Mouse (Mus musculus) leukemia stem cell, adult 10-12 weeks (primary cell): Measurements from ENCODE around the gene Olfr1375. TPM values are rescaled to one million over a fixed set of nuclear protein-coding genes. Genes with fewer than 3 reads are reported as not detected.

Experiments
- polyA plus RNA-seq: library from polyadenylated mRNA; stranded (reverse); fragments of >175 nt; gene quantifications from 2 replicates; pipeline ENCODE4 v1.2.3, GENCODE M21; 2012; ENCODE audit warnings: low replicate concordance

Gene Olfr1375
- not detected in 2 replicates for polyA plus RNA-seq

DNA sequence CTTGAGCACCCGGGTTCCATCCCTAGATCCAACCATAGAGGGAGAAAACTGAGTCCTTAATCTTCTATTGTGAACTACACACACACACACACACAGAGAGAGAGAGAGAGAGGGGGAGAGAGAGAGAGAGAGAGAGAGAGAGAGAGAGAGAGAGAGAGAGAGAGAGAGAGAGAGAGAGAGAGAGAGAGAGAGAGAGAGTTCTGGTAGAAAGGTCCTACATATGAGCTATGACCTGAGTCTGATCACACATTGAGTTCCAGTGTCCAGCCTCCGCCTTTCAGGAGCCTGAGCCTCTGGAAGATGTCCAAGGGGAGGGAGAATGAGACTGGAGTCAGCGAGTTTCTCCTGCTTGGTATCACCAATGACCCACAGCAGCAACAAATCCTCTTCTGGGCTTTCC is at the start of gene Olfr1375:
Olfr1375 (plus strand) TSS at position 301 of the 400 bp plus-strand sequence.

DNA sequence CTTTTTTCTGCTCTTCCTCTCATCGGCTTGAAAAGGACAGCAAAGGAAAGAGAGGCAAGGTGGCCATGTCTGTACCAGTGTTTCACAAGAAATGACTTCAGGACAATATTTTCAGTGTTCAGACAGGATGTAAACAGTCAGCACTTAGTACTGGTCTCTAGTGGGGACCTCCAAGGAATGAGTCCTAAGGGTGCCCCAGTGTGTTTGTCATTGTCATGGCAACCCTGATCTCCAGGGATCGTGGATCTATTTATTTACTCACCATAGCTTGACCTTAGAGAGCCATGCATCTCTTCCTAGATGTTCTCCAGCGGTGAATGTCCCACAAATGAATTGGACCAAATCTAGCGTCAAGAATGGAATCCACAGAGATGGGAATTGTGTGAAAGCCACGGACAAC is 44.6 kb upstream of the Olfr1375 start, which contains the start of gene Olfr51:
Olfr51 (plus strand) TSS at position 301 of the 400 bp plus-strand sequence.

DNA sequence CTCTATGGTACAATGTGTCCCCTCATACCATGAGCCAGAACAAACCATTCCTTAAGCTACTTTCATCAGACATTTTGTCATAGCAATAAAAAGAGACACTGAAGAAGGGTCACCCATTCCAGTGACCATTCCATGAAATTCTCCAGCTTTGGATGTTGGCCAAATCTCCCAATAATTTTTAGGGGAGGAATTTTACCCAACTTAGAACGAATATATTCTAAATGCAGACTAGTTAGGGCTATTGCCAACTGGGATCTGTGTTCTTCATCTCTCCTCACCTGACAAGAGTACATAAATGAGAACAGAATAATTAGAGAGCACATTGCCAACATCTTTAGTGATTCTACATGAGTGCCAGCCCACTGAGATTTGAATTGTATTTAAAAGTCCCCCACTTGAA is 34.0 kb upstream of the Olfr1375 start, which contains the start of gene Olfr54:
Olfr54 (plus strand) TSS at position 301 of the 400 bp plus-strand sequence.

DNA sequence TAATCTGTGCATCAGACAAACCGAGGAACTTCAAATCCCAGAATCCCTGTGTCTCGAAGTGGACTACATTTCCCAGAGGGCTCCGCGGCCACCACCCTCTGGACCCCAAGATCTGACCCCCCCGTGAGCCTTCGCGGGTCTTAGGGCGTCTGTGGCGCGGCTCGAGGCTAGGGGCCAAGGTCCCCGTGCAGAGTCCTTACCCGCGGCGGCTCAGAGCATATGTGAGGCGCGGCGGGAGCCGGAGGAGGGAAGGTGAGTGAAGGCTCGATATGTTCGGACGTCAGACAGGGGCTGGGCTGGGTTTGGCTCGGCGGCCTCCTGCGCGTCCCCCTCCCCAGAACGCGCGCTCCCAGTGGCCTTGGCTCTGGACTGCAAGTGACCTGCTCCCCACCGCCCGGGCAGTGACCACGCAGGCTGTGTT is 11.3 kb downstream of the Olfr1375 start, which contains the start of gene Zfp354a:
Zfp354a (plus strand) TSS at position 107 of the 421 bp plus-strand sequence.

Other genes starting within 250 kb of the Olfr1375 start
- 0.10 TPM in 1 of 2 replicates, not detected in the other for gene Zfp354c, start 220.4 kb upstream of the Olfr1375 start, polyA plus RNA-seq
- 0.16 TPM in 1 of 2 replicates, not detected in the other for gene Zfp879, start 206.6 kb upstream of the Olfr1375 start, polyA plus RNA-seq
- 0.28 and 0.30 TPM in 2 replicates for gene Grm6, start 197.4 kb upstream of the Olfr1375 start, polyA plus RNA-seq
- not detected in 2 replicates for gene Zfp454, start 160.5 kb upstream of the Olfr1375 start, polyA plus RNA-seq
- gene Zfp2, start 131.9 kb upstream of the Olfr1375 start, polyA plus RNA-seq = not detected in 2 replicates
- gene Zfp354b, start 116.5 kb upstream of the Olfr1375 start, polyA plus RNA-seq = not detected in 2 replicates
- gene 4933414I15Rik, start 104.3 kb upstream of the Olfr1375 start, polyA plus RNA-seq = not detected in 2 replicates
- not detected in 2 replicates for gene Prop1, start 94.3 kb upstream of the Olfr1375 start, polyA plus RNA-seq
- not detected in 2 replicates for gene Olfr1378, start 81.6 kb upstream of the Olfr1375 start, polyA plus RNA-seq
- gene Olfr1377, start 66.1 kb upstream of the Olfr1375 start, polyA plus RNA-seq = not detected in 2 replicates
- not detected in 2 replicates for gene Olfr51, start 44.5 kb upstream of the Olfr1375 start, polyA plus RNA-seq
- not detected in 2 replicates for gene Olfr54, start 33.9 kb upstream of the Olfr1375 start, polyA plus RNA-seq
- not detected in 2 replicates for gene Zfp354a, start 11.1 kb downstream of the Olfr1375 start, polyA plus RNA-seq
- gene Gm12569, start 172.4 kb downstream of the Olfr1375 start, polyA plus RNA-seq = not detected in 2 replicates
- gene Clk4, start 213.6 kb downstream of the Olfr1375 start, polyA plus RNA-seq = 0.64 and 1.9 TPM in 2 replicates
- gene BC049762, start 214.9 kb downstream of the Olfr1375 start, polyA plus RNA-seq = not detected in 2 replicates
- 0.06 and 0.14 TPM in 2 replicates for gene Col23a1, start 241.8 kb downstream of the Olfr1375 start, polyA plus RNA-seq